Mouse (Mus musculus): ENCODE results near the gene 3110018I06Rik. TPM values are rescaled to one million over a fixed set of nuclear protein-coding genes. Genes with fewer than 3 reads are reported as not detected.

The 3110018I06Rik gene
- not detected for total RNA-seq (2021)
- long read RNA-seq, experiment 1 = 0 reads
- long read RNA-seq, experiment 2 = 0 reads

DNA sequence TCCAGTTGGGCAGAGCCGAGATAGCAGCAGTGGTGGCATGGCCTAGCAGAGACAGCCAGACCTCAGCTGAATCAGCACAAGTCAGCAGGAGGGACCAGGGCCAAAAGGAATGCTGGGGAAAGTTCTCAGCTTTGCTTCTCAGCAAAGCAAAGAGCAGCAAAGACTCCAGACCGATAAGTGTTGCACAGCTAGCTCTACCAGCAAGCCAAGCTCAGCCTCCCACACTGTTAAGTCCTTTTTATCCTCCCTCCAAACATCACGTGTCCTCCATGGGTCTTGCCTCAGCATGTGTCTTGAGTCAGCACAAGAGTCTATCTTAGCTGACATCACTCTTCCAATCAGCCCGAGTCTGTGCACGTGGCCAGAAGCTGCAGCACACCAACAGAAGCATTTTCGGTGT, at the start of gene 3110018I06Rik:
Gene 3110018I06Rik, plus strand, starts transcription at position 262 of the 400 bp plus-strand sequence.
- DNase-seq (ENCODE audit: low spot score in 2 of 2) = no peak

DNA sequence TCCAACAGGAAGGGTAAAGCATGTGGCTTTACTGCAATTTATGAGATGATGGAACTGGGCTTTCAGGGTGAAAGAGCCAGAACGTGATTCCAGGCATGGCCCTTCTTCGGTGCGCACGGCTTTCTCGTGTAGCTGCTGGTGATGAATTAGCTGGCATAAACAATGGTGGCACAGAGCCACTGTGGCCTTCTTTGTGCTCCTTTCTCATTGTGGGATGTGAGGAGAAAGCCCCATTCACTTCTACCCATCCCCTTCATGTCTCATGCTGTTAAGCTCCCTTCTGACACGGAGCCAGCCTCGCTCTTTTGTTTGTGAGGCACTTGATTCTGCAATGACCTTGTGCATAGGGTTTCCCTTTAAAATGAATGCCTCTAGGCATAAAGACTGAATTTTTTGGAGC, 43.8 kb upstream of the 3110018I06Rik start:
- no peak for DNase-seq (ENCODE audit: low spot score in 2 of 2)

DNA sequence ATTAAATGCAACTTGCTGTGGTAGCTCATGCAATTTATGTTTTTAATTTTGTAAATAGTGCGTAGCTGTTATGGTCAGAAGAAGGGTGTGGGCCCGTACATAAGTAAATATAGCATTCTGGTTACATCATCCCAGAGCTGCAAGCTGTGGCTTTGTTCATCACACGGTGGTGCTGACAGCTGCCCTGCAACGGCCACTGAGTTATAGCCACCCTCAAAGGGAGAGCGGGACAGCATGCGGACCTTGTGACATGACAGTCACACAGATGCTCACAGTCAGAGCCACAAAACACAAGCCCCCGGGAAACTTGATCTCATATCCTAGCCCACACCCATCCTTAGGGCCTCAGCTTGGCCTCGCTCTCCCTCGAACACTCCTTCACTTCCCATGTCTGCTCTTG, 30.6 kb upstream of the 3110018I06Rik start:
- DNase-seq (ENCODE audit: low spot score in 2 of 2) = no peak

DNA sequence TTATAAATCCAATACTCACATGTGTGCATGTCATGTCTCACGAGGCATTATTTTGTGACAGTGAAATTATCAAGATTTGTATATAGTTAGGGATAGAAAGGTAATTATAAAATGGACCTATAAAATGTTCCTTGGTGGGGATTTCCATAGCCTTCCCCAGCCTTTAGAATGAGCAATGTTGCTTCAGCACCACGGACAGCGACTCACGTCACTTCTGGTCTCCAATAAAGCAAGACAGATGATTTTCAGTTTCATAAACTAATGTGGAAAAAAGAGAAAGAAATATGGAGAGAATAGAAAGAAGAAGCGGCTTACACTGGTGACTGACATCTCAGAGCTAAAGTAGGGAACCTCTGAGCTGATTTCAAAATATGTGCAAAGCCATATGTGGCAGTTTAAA, 23.7 kb upstream of the 3110018I06Rik start:
- no peak for DNase-seq (ENCODE audit: low spot score in 2 of 2)

DNA sequence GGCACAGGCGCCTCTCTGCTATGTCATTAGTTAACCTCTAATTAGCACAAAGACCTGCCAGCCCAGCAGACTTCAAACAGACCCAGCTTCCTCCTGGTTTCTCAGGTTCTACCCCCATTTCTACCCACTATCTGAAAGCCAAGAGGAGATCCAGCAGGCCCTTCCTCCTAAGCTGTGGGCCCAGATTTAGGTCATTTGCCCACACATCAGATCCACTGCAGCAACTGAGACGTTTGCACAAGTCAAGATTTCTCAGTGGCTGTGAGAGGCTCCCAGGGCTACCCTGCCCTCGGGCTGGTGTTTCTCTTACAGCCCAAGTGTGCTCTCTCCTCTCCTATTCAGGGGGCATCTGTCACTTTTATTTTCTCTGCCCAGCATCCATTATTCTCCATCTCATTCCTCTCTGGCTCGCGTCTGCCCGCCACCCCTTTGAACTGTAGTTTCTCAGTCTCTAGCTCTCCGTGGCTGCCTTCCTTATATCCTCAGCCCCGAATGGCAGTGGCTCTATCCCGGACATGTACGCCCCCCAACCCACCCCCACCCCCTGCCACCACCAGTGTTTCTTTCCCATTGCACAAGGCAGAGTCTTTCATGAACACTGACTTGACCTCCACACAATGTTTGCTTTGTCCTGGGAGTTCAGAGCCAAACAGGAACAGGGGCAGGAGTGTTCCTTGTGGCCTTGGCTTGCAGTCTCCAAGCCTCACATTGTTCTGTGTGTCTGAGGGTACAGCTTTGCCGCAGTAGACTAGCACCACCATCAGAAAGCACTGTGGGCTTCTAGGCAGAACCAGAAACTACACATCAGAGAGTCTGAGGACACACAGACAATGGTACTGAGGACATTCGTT, 11.8 kb upstream of the 3110018I06Rik start:
- peak in 1 of 2 experiments; percentile 27 for DNase-seq (ENCODE audit: low spot score in 2 of 2)

DNA sequence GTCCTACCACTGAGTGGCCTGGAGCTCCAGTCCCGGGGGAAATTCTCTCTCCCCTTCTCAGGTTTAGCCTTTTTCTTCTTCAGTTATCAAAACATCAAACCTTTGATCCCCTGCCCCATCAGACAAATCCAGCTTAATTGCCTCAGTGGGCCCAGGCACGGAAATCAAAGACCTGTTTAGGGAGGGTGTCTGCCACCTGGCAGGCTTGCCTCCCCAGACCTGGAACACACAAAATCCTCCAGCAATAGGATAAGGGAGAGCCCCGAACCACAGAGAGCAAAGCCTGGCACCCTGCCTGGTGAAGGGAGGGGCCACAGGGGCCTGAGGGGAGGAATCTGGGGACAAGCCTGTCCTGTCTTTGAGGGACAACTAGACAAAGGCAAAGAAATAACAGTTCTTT, 9.1 kb upstream of the 3110018I06Rik start:
- no peak for DNase-seq (ENCODE audit: low spot score in 2 of 2)

DNA sequence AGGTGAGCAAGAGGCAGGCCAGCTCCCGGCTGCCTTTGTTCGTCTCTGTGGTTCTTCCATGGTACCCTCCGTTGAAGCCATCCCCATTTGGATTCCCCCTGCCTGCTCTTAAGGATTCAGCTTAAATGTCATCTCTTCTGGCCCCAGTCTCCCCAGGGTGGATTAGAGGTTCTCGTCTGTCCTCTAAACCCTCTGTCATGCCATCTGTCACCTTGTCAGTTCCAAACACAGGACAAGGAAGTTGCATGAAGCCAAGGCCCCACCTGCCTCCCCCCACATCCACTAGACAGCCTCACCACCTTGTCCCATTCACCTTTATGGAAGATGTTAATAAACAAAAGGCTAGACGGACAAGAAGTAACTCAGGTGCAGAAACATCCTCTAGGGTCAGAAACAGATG, 5.4 kb upstream of the 3110018I06Rik start:
- no peak for DNase-seq (ENCODE audit: low spot score in 2 of 2)

DNA sequence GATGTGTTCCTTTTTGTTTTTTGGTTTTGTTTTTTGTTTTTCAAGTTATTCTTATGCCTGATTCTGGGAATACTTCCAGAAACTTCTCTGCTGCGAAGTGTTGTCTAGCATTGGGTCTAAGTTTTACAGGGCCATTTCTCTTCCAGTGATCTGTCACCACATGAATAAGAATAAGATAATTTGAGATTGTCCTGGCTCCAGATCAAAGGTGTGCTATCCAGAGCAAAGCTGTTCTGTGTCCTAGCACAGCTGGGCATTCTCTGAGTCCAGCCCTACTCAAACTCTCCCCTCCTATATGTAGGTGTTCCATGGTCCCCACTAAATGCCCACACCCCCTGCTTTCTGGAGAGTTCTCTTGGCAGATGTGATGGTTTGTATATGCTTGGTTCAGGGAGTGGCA, 2.9 kb downstream of the 3110018I06Rik start:
- DNase-seq (ENCODE audit: low spot score in 2 of 2) = no peak

DNA sequence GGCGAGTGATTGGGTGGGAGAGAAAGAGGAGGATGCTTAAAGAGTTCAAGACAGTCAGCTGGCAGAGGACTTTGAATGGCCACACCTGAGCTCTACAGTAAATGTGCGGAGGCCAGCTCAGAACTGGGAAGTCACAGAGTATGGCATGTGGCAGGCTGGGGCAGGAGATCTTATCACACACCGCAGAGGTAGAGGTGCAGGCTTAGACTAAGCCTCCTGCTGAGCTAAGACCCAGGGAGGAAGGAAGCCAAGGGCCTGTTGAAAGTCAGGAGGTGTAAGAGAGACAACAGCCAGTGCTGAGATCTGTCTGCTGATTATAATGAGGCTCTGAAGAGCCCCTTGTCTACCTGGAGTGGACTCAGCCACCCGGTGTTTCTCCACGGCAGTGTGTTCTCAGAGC, 8.5 kb downstream of the 3110018I06Rik start:
- no peak for DNase-seq (ENCODE audit: low spot score in 2 of 2)

DNA sequence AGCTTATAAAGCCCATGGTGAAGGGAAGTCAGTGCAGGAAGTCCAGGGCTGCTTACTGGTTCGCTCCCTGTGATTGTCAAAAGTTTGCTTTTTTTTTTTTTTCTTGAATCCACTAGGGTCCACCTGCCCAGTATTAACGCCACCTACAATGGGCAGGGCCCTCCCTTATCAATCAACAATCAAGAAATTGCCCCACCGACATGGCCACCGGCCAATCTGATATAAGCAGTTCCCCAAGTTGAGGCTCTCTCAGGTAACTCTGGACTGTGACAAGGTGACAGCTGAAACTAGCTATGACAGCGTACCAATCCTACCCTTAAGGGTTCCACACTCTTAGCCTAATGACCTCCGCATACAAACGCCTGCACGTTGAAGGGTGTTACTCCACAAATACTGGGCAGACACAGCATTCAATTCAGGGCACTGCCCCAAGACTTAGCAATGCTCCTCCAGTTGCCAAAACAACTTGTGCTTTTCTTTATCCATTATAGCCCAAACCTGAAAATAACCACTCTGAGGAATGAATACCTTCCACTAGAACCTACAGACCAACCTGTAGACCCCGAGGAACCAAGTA, 21.3 kb downstream of the 3110018I06Rik start:
- DNase-seq (ENCODE audit: low spot score in 2 of 2) = no peak

DNA sequence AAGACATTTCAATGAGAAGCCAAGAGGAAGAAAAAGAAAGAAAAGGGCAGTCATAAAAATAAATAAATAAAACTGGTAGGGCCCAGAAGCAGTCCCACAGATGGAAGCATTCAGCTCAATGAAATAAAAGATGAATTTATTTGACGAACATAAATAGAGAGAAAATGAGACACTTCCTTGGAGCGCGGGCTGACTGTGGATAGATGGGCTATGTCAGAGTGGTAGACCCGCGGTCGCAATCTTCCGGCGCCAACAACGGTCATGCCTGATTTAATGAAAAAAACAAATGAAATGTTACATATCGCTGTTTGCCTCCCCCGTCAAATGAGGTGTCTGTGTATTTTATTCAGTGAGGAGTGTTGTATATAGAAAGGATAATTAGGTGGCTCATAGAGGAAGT, 22.7 kb downstream of the 3110018I06Rik start:
- DNase-seq (ENCODE audit: low spot score in 2 of 2) = no peak

DNA sequence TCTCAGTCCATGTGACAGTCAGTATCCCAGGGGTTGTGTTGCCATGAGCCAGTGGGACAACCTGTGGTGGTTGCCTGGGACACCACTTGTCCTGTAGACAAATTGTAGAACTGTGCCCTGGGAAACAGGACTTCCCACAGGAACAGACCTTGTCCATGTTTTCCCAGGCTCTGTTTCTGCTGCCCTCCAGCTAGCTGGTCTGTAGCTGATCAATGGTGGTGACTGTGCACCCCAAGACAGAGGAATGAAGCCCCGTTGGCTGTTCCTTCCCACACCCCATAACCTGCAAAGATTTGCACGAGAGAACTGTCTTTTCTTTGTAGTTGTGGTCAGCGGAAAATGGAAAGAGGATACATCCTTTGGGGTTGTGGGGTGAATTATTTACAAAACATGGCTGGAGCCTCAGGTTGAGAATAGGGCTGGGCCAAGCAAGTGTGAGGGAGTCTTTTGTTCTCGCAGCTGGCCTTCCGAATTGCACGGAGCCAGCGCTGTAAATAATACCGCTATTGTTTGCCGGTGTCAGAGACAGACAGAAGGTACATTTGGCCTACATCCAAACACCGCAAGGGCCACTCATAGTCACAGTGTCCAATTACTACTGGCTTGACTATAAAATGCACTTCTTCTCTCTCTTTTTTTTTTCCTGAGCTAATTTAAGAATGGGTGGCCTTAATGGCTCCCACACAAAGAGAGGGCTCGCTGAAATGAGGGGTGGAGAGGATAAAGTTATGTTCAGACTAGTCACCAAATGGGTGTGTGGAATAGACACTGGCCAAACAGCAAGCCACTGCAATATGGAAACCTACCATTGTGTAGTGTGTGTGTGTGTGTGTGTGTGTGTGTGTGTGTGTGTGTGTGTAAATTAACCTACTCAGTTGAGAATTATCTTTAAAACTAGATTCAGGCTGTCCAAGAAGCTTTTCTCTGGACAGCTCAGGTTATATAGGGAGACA, 28.1 kb downstream of the 3110018I06Rik start:
- peak; percentile 3 to 4 for DNase-seq (ENCODE audit: low spot score in 2 of 2)

DNA sequence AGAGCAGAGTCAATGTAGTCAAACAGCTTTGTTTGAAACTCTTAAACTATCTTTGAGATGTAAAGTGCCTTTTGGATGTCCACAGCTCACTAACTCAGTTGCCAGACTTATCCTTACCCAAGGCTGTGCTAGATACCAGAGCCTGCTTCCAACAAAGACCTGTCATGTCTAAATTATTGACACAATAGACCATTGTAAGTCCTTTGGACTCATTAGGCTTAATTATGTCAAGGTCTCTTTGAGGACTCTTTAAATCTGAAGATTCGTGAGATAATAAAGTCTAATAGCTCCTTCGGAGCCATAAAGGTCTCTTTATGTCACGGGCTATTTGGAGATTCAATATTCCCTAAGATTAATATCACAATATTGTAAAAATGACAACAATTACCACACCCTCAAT, 32.5 kb downstream of the 3110018I06Rik start:
- DNase-seq (ENCODE audit: low spot score in 2 of 2) = no peak

DNA sequence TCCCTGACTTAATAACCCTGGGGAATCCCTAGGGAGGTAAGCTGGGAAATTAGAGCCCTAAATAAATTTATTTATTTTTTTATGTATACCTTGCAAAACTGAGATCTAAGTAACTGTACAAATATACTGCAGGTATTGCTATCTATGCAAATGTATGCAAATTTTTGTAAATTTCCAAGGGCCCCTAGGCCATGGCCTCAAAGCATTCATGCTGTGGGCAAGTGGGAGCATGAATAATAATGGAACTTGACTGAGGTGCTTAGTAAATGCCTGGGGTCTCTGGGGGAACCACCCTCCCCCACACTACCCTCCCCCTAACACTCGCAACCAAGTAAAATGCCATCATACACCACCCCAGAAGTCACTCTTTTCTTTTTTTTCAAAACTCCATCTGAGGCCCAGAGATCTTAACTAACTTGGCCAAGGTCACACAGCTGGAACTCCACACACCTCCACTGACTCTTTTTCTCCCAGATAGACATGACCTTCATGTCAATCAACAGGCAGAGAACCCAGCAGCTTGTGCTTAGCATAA, 40.0 kb downstream of the 3110018I06Rik start:
- no peak for DNase-seq (ENCODE audit: low spot score in 2 of 2)

DNA sequence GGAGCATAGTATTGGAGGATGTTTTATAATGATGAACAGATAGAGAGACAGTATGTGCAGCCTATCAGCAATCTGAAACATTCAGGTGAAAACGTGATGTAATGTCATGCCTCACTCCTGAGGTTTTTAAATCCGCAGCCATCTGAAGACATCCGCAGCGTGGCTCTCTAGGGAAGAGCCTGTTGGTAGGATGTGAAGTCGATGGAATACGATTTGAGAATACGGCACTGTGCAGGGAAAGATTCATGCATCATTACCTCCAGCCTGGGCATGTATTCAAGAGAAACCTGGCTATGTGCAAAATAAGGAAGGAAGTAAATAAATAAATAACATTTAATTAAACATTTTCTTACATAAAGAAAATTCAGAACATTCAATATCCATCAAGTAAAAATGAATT, 44.4 kb downstream of the 3110018I06Rik start:
- no peak for DNase-seq (ENCODE audit: low spot score in 2 of 2)
